Mouse (Mus musculus): ENCODE measurements around the gene Esyt1.

DNA sequence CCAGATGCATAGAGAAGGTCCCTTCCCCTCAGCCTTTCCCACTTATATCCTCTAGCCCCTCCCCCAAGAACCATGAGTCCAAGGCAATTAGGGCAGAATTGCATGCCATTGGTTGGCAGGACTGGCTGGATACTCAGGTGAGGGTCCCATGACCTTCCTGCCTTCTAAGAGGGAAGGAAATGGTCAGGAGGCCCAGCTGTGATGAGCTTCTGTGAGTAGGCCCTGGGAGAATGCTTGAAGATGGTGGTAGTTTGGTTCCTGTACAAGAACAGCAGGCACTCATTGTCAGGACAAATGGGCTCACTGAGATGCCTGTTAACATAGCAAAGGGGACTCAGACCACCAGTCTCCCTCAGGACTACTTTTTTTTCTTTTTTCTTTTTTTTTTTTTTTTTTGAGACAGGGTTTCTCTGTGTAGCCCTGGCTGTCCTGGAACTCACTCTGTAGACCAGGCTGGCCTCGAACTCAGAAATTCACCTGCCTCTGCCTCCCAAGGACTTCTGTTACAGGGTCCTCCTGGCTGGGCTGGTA lies 12.7 kb upstream of the Esyt1 start:
- TF ChIP-seq CTCF (IDR thresholded peaks at IDR 0.05; ENCODE audit: low read depth) = no peak
- TF ChIP-seq EP300 (IDR thresholded peaks at IDR 0.05; ENCODE audit: low read depth) = no peak
